Comparison of ENCODE assay signal across 14 mouse cellular contexts in the genomic region with DNA sequence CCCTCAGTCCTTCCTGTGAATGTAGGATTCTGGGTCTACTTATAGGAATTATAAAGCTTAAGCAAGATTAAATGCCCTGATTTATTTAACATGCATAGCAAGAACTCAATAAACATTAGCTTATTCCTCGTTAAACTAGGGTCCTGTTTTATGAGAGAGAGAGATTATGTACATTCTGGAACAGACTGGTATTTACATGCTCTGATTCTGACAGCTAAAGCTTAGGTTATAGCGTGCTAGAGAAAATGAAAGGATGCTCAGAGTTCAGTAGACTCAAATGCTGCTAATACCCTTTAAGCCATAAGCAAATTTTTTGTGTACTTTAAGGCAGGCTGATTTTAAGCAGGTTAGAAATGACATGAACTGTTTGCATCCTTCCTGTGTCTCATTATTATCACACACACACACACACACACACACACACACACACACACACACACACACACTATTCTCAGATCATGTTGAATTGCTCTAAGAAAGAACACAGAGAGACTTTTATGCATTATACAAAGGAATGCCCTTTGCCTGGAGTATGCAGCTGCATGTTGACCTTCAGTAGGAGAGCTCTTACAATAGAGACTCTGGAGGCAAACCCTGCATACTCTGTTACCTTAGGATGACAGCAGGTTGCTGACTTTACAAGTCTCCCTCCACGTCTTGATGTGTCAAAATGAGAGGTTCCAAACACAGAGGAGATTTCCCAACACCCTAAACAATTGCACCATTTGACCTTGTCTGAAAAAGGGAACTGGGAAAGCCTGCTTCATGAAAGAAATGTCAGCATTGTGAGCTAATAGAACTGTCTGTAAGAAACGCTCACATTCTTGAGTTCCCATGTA.
DNase-seq lines count a peak whose midpoint lies in the region; ATAC-seq lines count a peak whose summit lies in the region.
"Had no signal": no experiment of that assay in that cellular context is flagged by ENCODE, and none has a peak within 500 bp of the region (broad histone marks: within the 10 kb centered on the region; RNA-seq: fewer than 3 reads in every experiment).

No protein-coding gene starts in this region.

- WGBS in hindbrain, embryonic 14.5 days: 34% methylated on average over 4 of the region's 4 CpGs
- WGBS in stomach, embryonic 15.5 days: 23% methylated on average over 4 of the region's 4 CpGs

- no peaks in the 10 kb centered on the region for H3K9me3 ChIP-seq in hindbrain, embryonic 14.5 days (ENCODE audit: control insufficient read depth, low read length)
- no peaks in the 10 kb centered on the region for H3K9me3 ChIP-seq in stomach, embryonic 15.5 days
- H3K9me3 ChIP-seq: neural tube, embryonic 12.5 days had no signal

- H3K4me2 ChIP-seq in hindbrain, embryonic 14.5 days (replicated peaks): no peak overlapping the region
- H3K4me2 ChIP-seq in stomach, embryonic 15.5 days: no peak overlapping the region
- H3K4me2 ChIP-seq: neural tube, embryonic 12.5 days had no signal

- peak overlapping the region; percentile 71 for H3K27ac ChIP-seq in hindbrain, embryonic 14.5 days
- H3K27ac ChIP-seq in stomach, embryonic 15.5 days: no peak overlapping the region; the same call in 1 of the 2 replicates
- H3K27ac ChIP-seq: macrophage; neural tube, embryonic 12.5 days had no signal

- peak; percentile 13 for DNase-seq in embryo, embryonic 11 days
- DNase-seq in embryo, embryonic 10.5 days (ENCODE audit: low spot score): no peak
- DNase-seq in retina, postnatal 1 day: peak; percentile 27
- no peak for DNase-seq in retina, embryonic 14.5 days (ENCODE audit: low spot score)
- DNase-seq in hindbrain, embryonic 14.5 days (ENCODE audit: low spot score): no peak
- no peak for DNase-seq in right cerebral cortex, postnatal 14 days
- DNase-seq in right cerebral cortex, postnatal 36 days (ENCODE audit: low spot score in 2 of 2): no peak
- DNase-seq: cerebellum, postnatal 10 days; heart, postnatal 14 days; kidney, adult 9 months; thymus, adult 2 months had no signal

- H3K36me3 ChIP-seq in hindbrain, embryonic 14.5 days (replicated peaks; ENCODE audit: control insufficient read depth, insufficient read depth): no peaks in the 10 kb centered on the region
- no peaks in the 10 kb centered on the region for H3K36me3 ChIP-seq in stomach, embryonic 15.5 days
- H3K36me3 ChIP-seq: neural tube, embryonic 12.5 days had no signal

- no peak for ATAC-seq in hindbrain, embryonic 14.5 days (ENCODE audit: low FRiP score)
- ATAC-seq in stomach, embryonic 15.5 days (ENCODE audit: insufficient read depth, low FRiP score, low read depth): peak; percentile 43; the same call in 1 of the 2 replicates

- no peak overlapping the region for H3K4me3 ChIP-seq in hindbrain, embryonic 14.5 days (replicated peaks; ENCODE audit: low read length)
- H3K4me3 ChIP-seq in stomach, embryonic 15.5 days (replicated peaks): no peak overlapping the region
- H3K4me3 ChIP-seq: neural tube, embryonic 12.5 days had no signal

- no peaks in the 10 kb centered on the region for H3K27me3 ChIP-seq in hindbrain, embryonic 14.5 days (ENCODE audit: control insufficient read depth, insufficient read depth, low read length)
- H3K27me3 ChIP-seq in stomach, embryonic 15.5 days (replicated peaks): no peaks in the 10 kb centered on the region
- H3K27me3 ChIP-seq: neural tube, embryonic 12.5 days had no signal

- peaks cover 23% of the 10 kb centered on the region for H3K4me1 ChIP-seq in hindbrain, embryonic 14.5 days (replicated peaks; ENCODE audit: control insufficient read depth, insufficient read depth, low read length)
- H3K4me1 ChIP-seq in stomach, embryonic 15.5 days: no peaks in the 10 kb centered on the region
- H3K4me1 ChIP-seq: neural tube, embryonic 12.5 days had no signal

- no peak overlapping the region for H3K9ac ChIP-seq in hindbrain, embryonic 14.5 days
- H3K9ac ChIP-seq in stomach, embryonic 15.5 days: no peak overlapping the region
- H3K9ac ChIP-seq: neural tube, embryonic 12.5 days had no signal

Comparison
In these comparisons a context has a peak if more than half of its experiments do, and no peak if none do; other contexts are left out.
1. DNase-seq: peak in embryo, embryonic 11 days (single experiment) and retina, postnatal 1 day (single experiment); none in embryo, embryonic 10.5 days (single experiment), retina, embryonic 14.5 days (single experiment), hindbrain, embryonic 14.5 days (single experiment), right cerebral cortex, postnatal 14 days (single experiment) and right cerebral cortex, postnatal 36 days (0 of 2).